Mouse (Mus musculus): ENCODE measurements at regions not wholly inside any gene's neighbourhood (a gene's known extent, or its start where the extent isn't known, plus 50 kb on each side); places are given as distances from the start of the nearest gene placed in this dataset.
"Not testable (repeated sequence)": the region's sequence is repeated elsewhere in the genome, so short reads cannot be mapped to it uniquely, and the experiment has no call there.

DNA sequence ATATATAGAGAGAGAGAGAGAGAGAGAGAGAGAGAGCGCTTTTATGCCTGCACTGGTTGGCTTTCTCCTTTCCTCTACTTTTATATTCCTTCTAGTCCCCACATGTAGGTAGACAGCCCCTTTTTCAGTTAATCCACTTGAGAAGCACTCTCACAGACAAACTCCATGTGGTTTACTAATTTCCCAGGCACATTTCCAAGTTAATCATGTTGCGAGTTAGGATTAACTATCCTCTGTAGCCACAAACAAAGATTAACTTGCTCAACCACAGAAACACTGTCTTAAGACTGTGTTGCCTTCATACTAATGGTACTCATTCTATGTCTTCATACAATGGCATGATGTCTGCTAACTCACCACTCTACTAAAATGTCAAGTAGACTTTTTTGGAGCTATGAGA is 548.0 kb downstream of the Pdcd6ip start:
- no peak for DNase-seq

GRCm38 (mm10) chr9:113158080-113158479 is 550.0 kb downstream of the Pdcd6ip start:
- DNase-seq, result no peak

DNA sequence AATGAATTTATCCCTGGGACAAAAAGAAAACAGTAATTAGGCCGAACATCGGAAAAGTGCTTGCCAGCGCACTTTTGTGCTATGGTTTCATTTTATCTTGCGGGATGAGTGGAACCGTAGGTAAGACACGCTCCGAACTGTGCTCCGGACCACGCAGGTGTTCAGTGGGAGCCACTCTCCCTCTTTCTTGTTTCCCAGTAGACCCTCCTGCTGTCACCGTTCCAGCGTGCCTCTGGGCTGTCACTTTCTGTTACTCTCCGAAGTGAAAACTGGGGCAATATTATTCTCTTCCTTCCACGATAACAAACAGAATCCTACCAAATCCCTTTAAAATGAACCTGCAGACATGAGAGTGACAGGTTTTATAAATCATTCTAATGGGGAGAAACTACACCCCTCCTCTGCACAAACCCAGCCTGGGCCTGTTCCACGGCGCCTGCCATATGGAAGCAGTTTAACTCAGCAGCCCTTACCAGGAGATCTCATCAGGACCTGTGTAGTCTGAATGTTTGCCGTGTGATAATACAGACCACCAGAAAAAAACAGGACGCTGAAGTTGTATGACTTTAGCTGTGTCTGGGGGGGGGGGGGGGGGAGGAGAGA is 550.5 kb downstream of the Pdcd6ip start:
- no peak for DNase-seq

GRCm38 (mm10) chr9:113156707-113157106 is 551.4 kb downstream of the Pdcd6ip start:
- no peak for DNase-seq

DNA sequence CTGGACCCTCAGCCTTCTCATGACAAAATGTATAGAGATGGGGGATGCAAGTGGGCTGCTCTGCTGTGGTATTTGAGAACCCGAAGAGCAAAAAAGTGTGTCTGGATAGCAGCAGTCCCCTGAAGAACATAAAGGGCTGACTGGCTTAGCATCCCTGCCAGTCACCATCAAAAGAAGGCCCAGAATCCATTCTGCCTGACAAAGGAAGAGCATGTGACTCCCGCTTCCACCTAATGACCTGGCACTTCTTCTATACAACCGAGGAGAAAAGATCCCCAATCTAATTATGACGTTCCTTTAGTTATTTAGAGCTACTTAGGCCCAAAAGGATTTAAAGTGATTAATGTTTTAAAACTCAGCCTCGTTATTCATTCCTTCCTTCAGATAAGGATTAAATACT is 559.0 kb downstream of the Pdcd6ip start:
- DNase-seq, result no peak

DNA sequence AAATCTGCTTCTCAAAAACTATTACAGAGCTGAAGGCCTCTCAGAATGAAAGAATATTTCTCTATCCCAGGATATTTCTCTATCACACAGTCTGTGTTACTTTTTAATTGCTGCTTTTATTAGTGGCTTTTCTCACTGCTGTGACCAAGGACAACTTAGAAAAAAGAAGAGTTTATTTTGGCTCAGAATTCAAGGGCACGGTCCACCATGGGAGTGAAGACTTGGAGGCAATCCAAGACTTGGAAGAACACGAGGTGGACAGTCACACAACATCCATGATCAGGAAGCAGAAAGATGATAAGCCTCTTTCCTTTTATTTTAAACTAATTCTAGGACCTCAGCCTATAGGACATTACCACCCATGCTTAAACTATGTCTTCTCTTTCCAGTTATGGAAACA is 561.5 kb downstream of the Pdcd6ip start:
- no peak for DNase-seq

GRCm38 (mm10) chr9:113145036-113145435 is 563.0 kb downstream of the Pdcd6ip start:
- DNase-seq, result no peak

- no peak for DNase-seq
These were observed 573.4 kb downstream of the Pdcd6ip start for GRCm38 (mm10) chr9:113134611-113135010.

GRCm38 (mm10) chr9:113123004-113123692 is 584.9 kb downstream of the Pdcd6ip start:
- peak; percentile 8 for DNase-seq

GRCm38 (mm10) chr9:113122253-113122749 is 585.8 kb downstream of the Pdcd6ip start:
- peak; percentile 35 for DNase-seq

GRCm38 (mm10) chr9:113120385-113120784 is 587.7 kb downstream of the Pdcd6ip start:
- DNase-seq, result no peak

- DNase-seq, result no peak
These were observed 588.3 kb downstream of the Pdcd6ip start for GRCm38 (mm10) chr9:113119721-113120120.

GRCm38 (mm10) chr9:113115576-113115975 is 592.5 kb downstream of the Pdcd6ip start:
- no peak for DNase-seq

DNA sequence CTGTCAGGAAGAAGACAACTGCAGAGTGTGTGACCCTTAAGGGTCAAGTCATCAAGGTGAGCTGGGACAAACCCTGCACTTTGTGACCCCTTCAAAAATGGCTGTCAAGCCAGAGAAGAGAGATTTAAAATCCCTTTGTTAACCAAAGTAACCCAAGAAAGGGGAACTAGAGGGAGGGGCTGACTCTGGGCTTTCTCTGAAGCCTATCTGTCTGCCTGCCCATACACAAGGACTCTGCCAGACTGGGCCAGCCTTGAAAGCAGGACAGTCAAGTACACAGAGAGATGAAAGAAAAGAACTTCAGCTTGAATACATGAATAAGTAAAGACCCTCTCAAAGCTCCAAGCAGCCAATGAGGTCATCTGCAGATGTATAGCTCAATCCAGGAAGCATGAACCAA is 595.3 kb downstream of the Pdcd6ip start:
- no peak for DNase-seq

DNA sequence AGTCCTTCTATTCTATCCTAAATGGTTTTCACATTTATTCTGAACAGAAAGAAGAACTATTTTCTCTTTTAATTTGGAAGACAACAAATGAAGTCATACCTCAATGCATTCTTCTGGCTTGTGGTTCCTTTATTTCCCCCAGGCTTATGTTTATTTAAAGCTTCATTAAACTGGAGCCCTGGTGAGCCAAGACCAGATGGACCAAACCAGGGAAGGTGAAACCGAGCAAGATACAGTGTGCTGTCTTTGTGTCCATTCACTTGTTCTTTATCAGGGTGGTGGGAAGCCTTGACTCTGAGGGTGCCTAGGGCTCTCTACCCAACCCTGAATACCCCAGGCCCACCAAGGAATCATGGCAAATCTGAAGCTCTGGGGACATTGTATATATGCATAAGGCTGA is 606.3 kb downstream of the Pdcd6ip start:
- DNase-seq, result no peak

DNA sequence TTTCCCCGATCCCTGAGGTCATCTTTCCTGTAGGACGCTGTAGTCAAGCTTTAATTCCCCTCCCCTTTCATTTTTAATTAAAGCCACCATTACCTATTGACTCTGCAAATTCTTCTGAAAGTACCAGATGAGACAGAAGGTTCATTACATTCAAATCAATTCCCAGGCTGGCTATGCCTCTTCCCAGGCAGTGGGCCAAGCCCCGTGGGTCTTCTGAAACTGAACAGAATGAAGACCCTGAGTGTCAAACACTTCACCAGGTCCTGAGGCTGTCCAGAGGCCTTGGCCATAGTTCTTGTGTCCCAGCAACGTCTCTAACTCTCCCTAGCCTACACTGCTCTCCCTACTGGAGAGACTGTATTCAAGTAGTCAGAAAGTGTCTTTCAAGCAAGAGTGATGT is 607.4 kb downstream of the Pdcd6ip start:
- DNase-seq, result no peak

GRCm38 (mm10) chr9:113095421-113095820 is 612.6 kb downstream of the Pdcd6ip start:
- DNase-seq, result not testable (repeated sequence)

GRCm38 (mm10) chr9:113093863-113094390 is 614.1 kb downstream of the Pdcd6ip start:
- no peak for DNase-seq

DNA sequence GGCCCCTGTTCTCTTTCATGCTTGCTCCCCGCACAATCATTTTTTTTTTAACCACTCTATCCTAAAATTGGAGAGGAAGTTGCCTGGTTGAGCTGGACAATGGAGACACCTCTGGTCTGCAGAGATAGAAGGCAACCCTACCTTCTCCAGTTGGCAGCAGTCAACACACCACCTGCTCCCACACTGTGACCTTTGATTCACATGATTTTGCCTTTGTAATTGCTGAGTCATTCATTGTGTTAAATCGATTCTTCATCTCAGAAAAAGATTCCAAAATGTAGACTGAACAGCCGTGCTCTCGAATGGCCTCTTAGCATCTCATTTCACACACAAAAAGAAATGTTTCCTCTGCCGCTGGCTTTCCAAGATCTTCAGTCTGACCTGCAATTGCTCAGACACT is 616.2 kb downstream of the Pdcd6ip start:
- no peak for DNase-seq

DNA sequence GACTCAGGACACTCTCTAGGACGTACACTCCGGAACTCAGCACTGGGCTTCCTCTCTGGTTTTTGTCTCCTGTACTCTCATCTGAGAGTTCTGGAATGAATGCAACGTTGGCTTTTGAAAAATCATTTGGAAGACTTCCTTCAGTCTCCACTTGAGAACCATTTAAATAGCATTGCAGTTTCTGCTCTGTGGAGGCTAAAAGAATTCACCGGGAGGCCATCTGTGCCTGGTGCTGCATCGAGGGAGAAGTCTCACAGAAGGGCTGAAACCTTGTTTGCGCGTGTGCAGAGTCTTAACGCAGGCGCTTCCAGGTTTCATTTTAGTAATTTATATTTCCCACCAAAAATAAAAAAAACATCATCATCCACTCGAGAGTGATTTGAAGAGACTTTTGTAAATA is 620.3 kb downstream of the Pdcd6ip start:
- no peak for DNase-seq

- no peak for DNase-seq
These were observed 622.7 kb downstream of the Pdcd6ip start for GRCm38 (mm10) chr9:113085281-113085810.

DNA sequence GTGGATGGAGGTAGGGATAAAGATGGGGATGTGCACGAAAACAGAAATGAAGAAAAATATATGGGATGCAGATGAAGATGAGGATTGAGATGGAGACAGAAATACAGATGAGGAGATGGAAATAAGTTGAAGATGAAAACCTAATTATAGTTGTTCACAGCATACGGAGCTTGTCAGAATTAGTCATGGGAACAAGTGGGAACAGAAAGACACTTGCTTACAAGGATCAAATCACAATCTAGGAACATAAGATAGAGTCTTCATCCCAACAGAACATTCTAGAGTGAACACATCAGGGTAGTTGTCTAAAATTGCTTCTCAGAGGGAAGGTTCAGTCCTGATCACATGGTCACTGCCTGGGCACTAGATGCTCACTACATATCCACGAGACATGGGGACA is 633.2 kb downstream of the Pdcd6ip start:
- DNase-seq, result no peak

GRCm38 (mm10) chr9:113057415-113057814 is 650.6 kb downstream of the Pdcd6ip start:
- DNase-seq, result no peak

GRCm38 (mm10) chr9:113044556-113045178 is 663.4 kb downstream of the Pdcd6ip start:
- no peak for DNase-seq

Measured in kidney, adult 11 months (tissue).